Mouse (Mus musculus) embryonic facial prominence, embryonic 10.5 days (tissue): ENCODE results near the gene Acot6. TPM values are rescaled to one million over a fixed set of nuclear protein-coding genes. Genes with fewer than 3 reads are reported as not detected.
A peak's percentile ranks its signal among the peaks of the same experiment; 100 is the strongest.
"Not testable (repeated sequence)": the region's sequence is repeated elsewhere in the genome, so short reads cannot be mapped to it uniquely, and the experiment has no call there.

Experiments used
- DNase-seq: peaks from one replicate; pipeline ENCODE4 v3.0.0-alpha.2; 2017; ENCODE audit warnings: low spot score
- H3K27ac ChIP-seq: fragments of 300-500 bp; sonication (generic); replicated peaks from 2 replicates; pipeline ENCODE4 v1.5.1; 2016; ENCODE audit warnings: mild to moderate bottlenecking
- H3K27me3 ChIP-seq: fragments of 300-500 bp; sonication (generic); replicated peaks from 2 replicates; pipeline ENCODE4 v1.6.1; 2016; ENCODE audit warnings: low read depth, mild to moderate bottlenecking; ENCODE audit not compliant: poor library complexity, severe bottlenecking
- H3K36me3 ChIP-seq: fragments of 300-500 bp; sonication (generic); replicated peaks from 2 replicates; pipeline ENCODE4 v1.6.1; 2016; ENCODE audit warnings: mild to moderate bottlenecking, moderate library complexity
- H3K4me1 ChIP-seq: fragments of 300-500 bp; sonication (generic); 2 replicates; pipeline ENCODE4 v1.6.1; 2016
- H3K4me3 ChIP-seq: fragments of 300-500 bp; sonication (generic); 2 replicates; pipeline ENCODE4 v1.5.1; 2016; ENCODE audit warnings: mild to moderate bottlenecking, moderate library complexity
- H3K9me3 ChIP-seq: fragments of 300-500 bp; sonication (generic); 2 replicates; pipeline ENCODE4 v1.6.1; 2016; ENCODE audit warnings: mild to moderate bottlenecking
- WGBS: fragments of 180-500 bp; shearing (Covaris S2); methylation state at CpG from one replicate; pipeline ENCODE4 v1.1.7; 2016; 5-methylcytosine and 5-hydroxymethylcytosine counted together
- polyA plus RNA-seq: library from polyadenylated mRNA; unstranded; fragments of >200 nt; fragmentation: Nextera tagmentation; extraction: Ambion mirVana; gene quantifications from 2 replicates; pipeline ENCODE4 v1.2.1, GENCODE M21; 2016

Acot6 gene
- polyA plus RNA-seq, 1 experiment from 2014 or later: 0.81 TPM

- H3K27me3 ChIP-seq: peaks cover 55% of the 10 kb centered on the region
- no peaks in the 10 kb centered on the region for H3K9me3 ChIP-seq
- DNase-seq: no peak
- no peak overlapping the region for H3K27ac ChIP-seq
- 66% methylated on average over 8 of the region's 8 CpGs for WGBS
- H3K4me1 ChIP-seq: peaks cover 9% of the 10 kb centered on the region; the same call in 1 of the 2 replicates
- no peak overlapping the region for H3K4me3 ChIP-seq
- H3K36me3 ChIP-seq: no peaks in the 10 kb centered on the region
Observed at GRCm38 (mm10) chr12:84068296-84068695, 32.2 kb upstream of the Acot6 start.

- Histone ChIP-seq H3K27me3 (peaks cover 55% of the 10 kb centered on the region), H3K27ac (no peak within 1 kb of the TSS), H3K4me1 (peaks cover 9% of the 10 kb centered on the region; the same call in 1 of the 2 replicates), H3K4me3 (peak within 1 kb of the TSS; percentile 54), H3K9me3 (no peaks in the 10 kb centered on the region), H3K36me3 (no peaks in the 10 kb centered on the region)
- DNase-seq: no peak
- WGBS: 55% methylated on average over 9 of the region's 9 CpGs
Observed at GRCm38 (mm10) chr12:84068986-84069385, 31.5 kb upstream of the Acot6 start, which contains the start of gene Acot5. TSS of gene Acot5 (plus strand) at chr12:84069325.

GRCm38 (mm10) chr12:84069582-84069981 lies 30.9 kb upstream of the Acot6 start:
- 3% methylated on average over 51 of the region's 52 CpGs for WGBS
- not testable (repeated sequence) for H3K36me3 ChIP-seq, DNase-seq, H3K4me1 ChIP-seq, H3K9me3 ChIP-seq, H3K27ac ChIP-seq
- Histone ChIP-seq H3K27me3 (peaks cover 55% of the 10 kb centered on the region), H3K4me3 (peak overlapping the region; percentile 54)

GRCm38 (mm10) chr12:84071696-84072095 lies 28.8 kb upstream of the Acot6 start:
- no peaks in the 10 kb centered on the region for H3K9me3 ChIP-seq
- H3K27ac ChIP-seq: no peak overlapping the region
- WGBS: 88% methylated on average over 2 of the region's 2 CpGs
- peaks cover 9% of the 10 kb centered on the region; the same call in 1 of the 2 replicates for H3K4me1 ChIP-seq
- H3K36me3 ChIP-seq: no peaks in the 10 kb centered on the region
- peaks cover 52% of the 10 kb centered on the region for H3K27me3 ChIP-seq
- DNase-seq: no peak
- H3K4me3 ChIP-seq: no peak overlapping the region

- no peaks in the 10 kb centered on the region for H3K9me3 ChIP-seq
- H3K4me1 ChIP-seq: no peaks in the 10 kb centered on the region
- WGBS: 83% methylated on average over 4 of the region's 4 CpGs
- DNase-seq: no peak
- no peaks in the 10 kb centered on the region for H3K36me3 ChIP-seq
- H3K27ac ChIP-seq: no peak overlapping the region
- no peak overlapping the region for H3K4me3 ChIP-seq
- H3K27me3 ChIP-seq: no peaks in the 10 kb centered on the region
Observed at GRCm38 (mm10) chr12:84077371-84077990, 23.0 kb upstream of the Acot6 start.

- 93% methylated on average over 2 of the region's 2 CpGs for WGBS
Observed at GRCm38 (mm10) chr12:84083842-84084241, 16.6 kb upstream of the Acot6 start.

GRCm38 (mm10) chr12:84084581-84084980 lies 15.9 kb upstream of the Acot6 start:
- H3K4me1 ChIP-seq: no peaks in the 10 kb centered on the region
- H3K27ac ChIP-seq: no peak overlapping the region
- WGBS: 91% methylated on average over 4 of the region's 4 CpGs
- no peaks in the 10 kb centered on the region for H3K27me3 ChIP-seq
- DNase-seq: no peak
- no peaks in the 10 kb centered on the region for H3K36me3 ChIP-seq
- H3K9me3 ChIP-seq: peaks cover 8% of the 10 kb centered on the region; the same call in 1 of the 2 replicates
- no peak overlapping the region for H3K4me3 ChIP-seq

More at GRCm38 (mm10) chr12:84083842-84084241, 16.6 kb upstream of the Acot6 start:
- no peak overlapping the region for H3K27ac ChIP-seq
- no peak overlapping the region for H3K4me3 ChIP-seq
- H3K4me1 ChIP-seq: no peaks in the 10 kb centered on the region
- H3K36me3 ChIP-seq: no peaks in the 10 kb centered on the region
- H3K9me3 ChIP-seq: peaks cover 3% of the 10 kb centered on the region; the same call in 1 of the 2 replicates
- no peaks in the 10 kb centered on the region for H3K27me3 ChIP-seq
- DNase-seq: no peak

- 89% methylated on average over 5 of the region's 5 CpGs for WGBS
- not testable (repeated sequence) for H3K4me3 ChIP-seq, H3K27me3 ChIP-seq
Observed at GRCm38 (mm10) chr12:84094666-84095065, 5.8 kb upstream of the Acot6 start.

GRCm38 (mm10) chr12:84099605-84100004 lies 849 bp upstream of the Acot6 start:
- H3K27me3 ChIP-seq: peaks cover 6% of the 10 kb centered on the region; the same call in 1 of the 2 replicates
- WGBS: 93% methylated on average over 2 of the region's 2 CpGs
- H3K27ac ChIP-seq: no peak overlapping the region
- 0 out of 2 replicates have a peak, but pooled peaks cover 5% of the 10 kb centered on the region for H3K4me1 ChIP-seq
- DNase-seq: no peak
- no peak overlapping the region for H3K4me3 ChIP-seq
- no peaks in the 10 kb centered on the region for H3K36me3 ChIP-seq
- peaks cover 7% of the 10 kb centered on the region for H3K9me3 ChIP-seq

More at GRCm38 (mm10) chr12:84094666-84095065, 5.8 kb upstream of the Acot6 start:
- not testable (repeated sequence) for H3K27ac ChIP-seq, DNase-seq, H3K4me1 ChIP-seq, H3K36me3 ChIP-seq
- peaks cover 41% of the 10 kb centered on the region for H3K9me3 ChIP-seq

GRCm38 (mm10) chr12:84100071-84100470 lies 383 bp upstream of the Acot6 start:
- H3K4me1 ChIP-seq: 0 out of 2 replicates have a peak, but pooled peaks cover 5% of the 10 kb centered on the region
- no peak for DNase-seq
- H3K9me3 ChIP-seq: peaks cover 7% of the 10 kb centered on the region
- H3K4me3 ChIP-seq: peak overlapping the region; percentile 66
- no peak overlapping the region for H3K27ac ChIP-seq
- peaks cover 6% of the 10 kb centered on the region; the same call in 1 of the 2 replicates for H3K27me3 ChIP-seq
- H3K36me3 ChIP-seq: no peaks in the 10 kb centered on the region
- WGBS: 63% methylated on average over 1 of the region's 1 CpGs

- DNase-seq: no peak
- H3K4me3 ChIP-seq: peak overlapping the region; percentile 66
Observed at GRCm38 (mm10) chr12:84101493-84101845, 1.0 kb downstream of the Acot6 start.

GRCm38 (mm10) chr12:84107012-84107411 lies 6.6 kb downstream of the Acot6 start:
- Histone ChIP-seq H3K9me3 (no peaks in the 10 kb centered on the region), H3K4me3 (no peak overlapping the region), H3K27ac (no peak overlapping the region), H3K4me1 (no peaks in the 10 kb centered on the region), H3K27me3 (no peaks in the 10 kb centered on the region), H3K36me3 (no peaks in the 10 kb centered on the region)
- WGBS: 83% methylated on average over 3 of the region's 3 CpGs
- DNase-seq: no peak

More at GRCm38 (mm10) chr12:84101493-84101845, 1.0 kb downstream of the Acot6 start:
- Histone ChIP-seq H3K27ac (no peak overlapping the region), H3K36me3 (no peaks in the 10 kb centered on the region), H3K27me3 (peaks cover 6% of the 10 kb centered on the region; the same call in 1 of the 2 replicates), H3K9me3 (no peaks in the 10 kb centered on the region), H3K4me1 (0 out of 2 replicates have a peak, but pooled peaks cover 5% of the 10 kb centered on the region)
- WGBS: 67% methylated on average over 2 of the region's 2 CpGs

- Histone ChIP-seq H3K27me3 (no peaks in the 10 kb centered on the region), H3K27ac (no peak overlapping the region), H3K36me3 (no peaks in the 10 kb centered on the region), H3K9me3 (no peaks in the 10 kb centered on the region), H3K4me1 (no peaks in the 10 kb centered on the region), H3K4me3 (no peak overlapping the region)
- DNase-seq: no peak
- WGBS: 82% methylated on average over 1 of the region's 1 CpGs
Observed at GRCm38 (mm10) chr12:84107692-84108091, 7.2 kb downstream of the Acot6 start.
